ENCODE assay signal across 8 mouse cellular contexts in the genomic region with DNA sequence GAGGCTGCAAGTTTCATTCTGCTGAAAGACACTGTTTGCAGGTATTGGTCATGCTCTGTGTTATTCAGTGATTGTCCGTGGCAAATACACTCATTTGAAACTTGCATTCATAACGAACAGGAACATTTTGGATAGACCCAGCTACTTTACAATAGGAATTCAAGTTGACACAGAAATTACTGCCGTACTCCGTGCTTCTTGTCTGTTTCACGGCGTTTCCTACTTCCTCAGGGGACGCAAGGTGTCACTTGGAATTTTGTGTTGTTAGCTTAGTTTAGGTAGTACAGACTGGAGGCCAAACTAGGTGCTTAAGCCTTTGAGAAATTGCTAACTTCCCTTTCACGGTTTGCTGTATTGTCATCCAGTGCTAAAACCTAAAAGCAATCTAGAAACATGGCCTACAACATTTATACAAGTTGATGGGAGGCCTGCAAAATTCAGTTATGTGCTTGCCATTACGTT. TPM values are rescaled to one million over a fixed set of nuclear protein-coding genes. Genes with fewer than 3 reads are reported as not detected.
DNase-seq lines count a peak whose midpoint lies in the region; ATAC-seq and TF ChIP-seq lines count a peak whose summit lies in the region.

No protein-coding gene starts in this region.

- WGBS in cerebellum, adult 2 months: 64% methylated on average over 9 of the region's 9 CpGs
- WGBS in spleen, adult 2 months: 4% methylated on average over 9 of the region's 9 CpGs
- WGBS in limb, embryonic 12.5 days: 67% methylated on average over 9 of the region's 9 CpGs
- WGBS in stomach, embryonic 15.5 days: 52% methylated on average over 9 of the region's 9 CpGs

- H3K4me2 ChIP-seq in limb, embryonic 12.5 days: peak overlapping the region; percentile 69
- peak overlapping the region; percentile 86 for H3K4me2 ChIP-seq in stomach, embryonic 15.5 days

- no peak for DNase-seq in cerebellum, adult 2 months
- no peak for DNase-seq in cerebellum, postnatal 4 days (ENCODE audit: low spot score in 2 of 2)
- no peak for DNase-seq in spleen, adult 2 months (ENCODE audit: low read depth in 1 of 2, low spot score in 2 of 2)
- no peak for DNase-seq in spleen, postnatal 14 days (ENCODE audit: low spot score in 2 of 2)
- DNase-seq in frontal cortex, postnatal 10 days (ENCODE audit: low spot score in 2 of 2): no peak
- no peak for DNase-seq in natural killer cell, adult 2 months (ENCODE audit: low spot score in 2 of 2)

- H3K4me1 ChIP-seq in cerebellum, adult 2 months (ENCODE audit: control insufficient read depth, insufficient read depth, low read length): no peaks in the 10 kb centered on the region
- peaks cover 16% of the 10 kb centered on the region for H3K4me1 ChIP-seq in spleen, adult 2 months (ENCODE audit: control insufficient read depth, insufficient read depth, insufficient read length)
- peaks cover 9% of the 10 kb centered on the region for H3K4me1 ChIP-seq in limb, embryonic 12.5 days (replicated peaks)
- 0 out of 2 replicates have a peak, but pooled peaks cover 2% of the 10 kb centered on the region for H3K4me1 ChIP-seq in stomach, embryonic 15.5 days

- H3K36me3 ChIP-seq in spleen, adult 2 months (ENCODE audit: control insufficient read depth, insufficient read depth, low read length): no peaks in the 10 kb centered on the region
- no peaks in the 10 kb centered on the region for H3K36me3 ChIP-seq in limb, embryonic 12.5 days
- no peaks in the 10 kb centered on the region for H3K36me3 ChIP-seq in stomach, embryonic 15.5 days

- H3K4me3 ChIP-seq in cerebellum, adult 2 months (replicated peaks; ENCODE audit: insufficient read depth, low read depth, low read length): peak overlapping the region; percentile 75
- H3K4me3 ChIP-seq in spleen, adult 2 months (ENCODE audit: extremely low read depth, insufficient read depth, insufficient read length): peak overlapping the region; percentile 93
- peak overlapping the region; percentile 94 for H3K4me3 ChIP-seq in limb, embryonic 12.5 days (replicated peaks)
- H3K4me3 ChIP-seq in stomach, embryonic 15.5 days (replicated peaks): peak overlapping the region; percentile 75

- H3K9me3 ChIP-seq in limb, embryonic 12.5 days: no peaks in the 10 kb centered on the region
- no peaks in the 10 kb centered on the region for H3K9me3 ChIP-seq in stomach, embryonic 15.5 days

- no peak for TF ChIP-seq CTCF in cerebellum, adult 2 months (IDR thresholded peaks at IDR 0.05; ENCODE audit: borderline replicate concordance, insufficient read depth, low read depth, low read length)
- no peak for TF ChIP-seq CTCF in spleen, adult 2 months (IDR thresholded peaks at IDR 0.05; ENCODE audit: extremely low read depth, insufficient read depth, insufficient read length, insufficient replicate concordance)

- TF ChIP-seq POLR2A in cerebellum, adult 2 months (IDR thresholded peaks at IDR 0.05; ENCODE audit: borderline replicate concordance, insufficient read depth, low read length): no peak
- no peak for TF ChIP-seq POLR2A in spleen, adult 2 months (IDR thresholded peaks at IDR 0.05; ENCODE audit: low read depth, low read length)

- no peak for ATAC-seq in limb, embryonic 12.5 days (ENCODE audit: insufficient number of reproducible peaks, insufficient read depth, low FRiP score, low TSS enrichment, low read depth)
- no peak for ATAC-seq in stomach, embryonic 15.5 days (ENCODE audit: insufficient read depth, low FRiP score, low read depth)

- H3K27ac ChIP-seq in cerebellum, adult 2 months (ENCODE audit: insufficient read depth, low read length): no peak overlapping the region
- H3K27ac ChIP-seq in spleen, adult 2 months (ENCODE audit: insufficient read depth, low read length): peak overlapping the region; percentile 98
- no peak overlapping the region for H3K27ac ChIP-seq in limb, embryonic 12.5 days
- peak overlapping the region; percentile 83; the same call in 1 of the 2 replicates for H3K27ac ChIP-seq in stomach, embryonic 15.5 days

- H3K27me3 ChIP-seq in cerebellum, adult 2 months (ENCODE audit: control insufficient read depth, insufficient read depth, low read length): no peaks in the 10 kb centered on the region
- H3K27me3 ChIP-seq in spleen, adult 2 months (ENCODE audit: control insufficient read depth, insufficient read depth, low read length): no peaks in the 10 kb centered on the region
- peaks cover 4% of the 10 kb centered on the region; the same call in 1 of the 2 replicates for H3K27me3 ChIP-seq in limb, embryonic 12.5 days
- no peaks in the 10 kb centered on the region for H3K27me3 ChIP-seq in stomach, embryonic 15.5 days (replicated peaks)

- H3K9ac ChIP-seq in limb, embryonic 12.5 days (replicated peaks): peak overlapping the region; percentile 81
- 0 out of 2 replicates have a peak overlapping the region, but pooled peaks have one; percentile 68 for H3K9ac ChIP-seq in stomach, embryonic 15.5 days

RNA-seq across cellular contexts. Expression of a gene that starts 1.2 kb away (rescaled TPM):
- not detected in 2 replicates for polyA plus RNA-seq in cerebellum, adult 2 months (2012; rRNA removed)
- not detected in 2 replicates for polyA plus RNA-seq in spleen, adult 2 months (2012; rRNA removed)
- not detected in 2 replicates for polyA plus RNA-seq in limb, embryonic 12.5 days (2016; fragmentation: Nextera tagmentation; extraction: Ambion mirVana)
- not detected in 2 replicates for polyA plus RNA-seq in stomach, embryonic 15.5 days (2015; fragmentation: Nextera tagmentation; extraction: Ambion mirVana)

RNA-seq across cellular contexts. Expression of a gene that starts 1.5 kb away (rescaled TPM):
- 26.5 and 27.5 TPM in 2 replicates for polyA plus RNA-seq in cerebellum, adult 2 months (2012; rRNA removed)
- polyA plus RNA-seq in spleen, adult 2 months (2012; rRNA removed): 33.6 and 38.9 TPM in 2 replicates
- 24.8 and 30.1 TPM in 2 replicates for polyA plus RNA-seq in limb, embryonic 12.5 days (2016; fragmentation: Nextera tagmentation; extraction: Ambion mirVana)
- polyA plus RNA-seq in stomach, embryonic 15.5 days (2015; fragmentation: Nextera tagmentation; extraction: Ambion mirVana): 36.0 and 38.9 TPM in 2 replicates

Comparison
In these comparisons a context has a peak if more than half of its experiments do, and no peak if none do; other contexts are left out.
1. H3K27ac ChIP-seq: peak in spleen, adult 2 months (single experiment) and stomach, embryonic 15.5 days (single experiment); none in cerebellum, adult 2 months (single experiment) and limb, embryonic 12.5 days (single experiment).
2. Peak in every context shown above with its lines, with median percentiles within 50 percentile points of each other: H3K4me3 ChIP-seq.